Mouse (Mus musculus) Patski (cell line): ENCODE data around the gene Oxa1l. TPM values are rescaled to one million over a fixed set of nuclear protein-coding genes. Genes with fewer than 3 reads are reported as not detected.

Source experiments
- ATAC-seq: fragments of 100-300 bp; one replicate; pipeline ENCODE4 v1.8.0; 2021
- CTCF ChIA-PET: fragments of 350-600 bp; sonication (Branson Sonifier 250); formaldehyde crosslinking; loops from one replicate; lab custom pipeline; 2022; ENCODE audit warnings: inconsistent platforms; lab: Charles Lee
- POLR2A ChIA-PET: fragments of 350-600 bp; sonication (Branson Sonifier 250); formaldehyde crosslinking; loops from one replicate; lab custom pipeline; 2022; ENCODE audit warnings: antibody characterized with exemption, inconsistent platforms; lab: Charles Lee
- DNase-seq: peaks from one replicate; pipeline ENCODE4 v3.0.0-alpha.2; 2011; ENCODE audit warnings: low read depth, low spot score
- H3K27me3 ChIP-seq: fragments of 371-371 bp; one replicate; pipeline ENCODE4 v1.5.1; 2021
- CTCF ChIP-seq: fragments of 100-300 bp; IDR thresholded peaks from one replicate; pipeline ENCODE4 v1.5.1; 2021
- in situ Hi-C: fragments of 300-500 bp; cut with MboI; formaldehyde crosslinking; loops from 3 replicates; pipeline ENCODE4 v1.11.1; 2018; ENCODE audit warnings: low pct_unique_long_range_greater_than_20kb, mixed read lengths
- polyA plus RNA-seq: library from polyadenylated mRNA; unstranded; gene quantifications from one replicate; pipeline ENCODE4 v1.2.3, GENCODE M21; 2021

Gene Oxa1l
- polyA plus RNA-seq, 1 experiment from 2014 or later = 80.3 TPM

DNA sequence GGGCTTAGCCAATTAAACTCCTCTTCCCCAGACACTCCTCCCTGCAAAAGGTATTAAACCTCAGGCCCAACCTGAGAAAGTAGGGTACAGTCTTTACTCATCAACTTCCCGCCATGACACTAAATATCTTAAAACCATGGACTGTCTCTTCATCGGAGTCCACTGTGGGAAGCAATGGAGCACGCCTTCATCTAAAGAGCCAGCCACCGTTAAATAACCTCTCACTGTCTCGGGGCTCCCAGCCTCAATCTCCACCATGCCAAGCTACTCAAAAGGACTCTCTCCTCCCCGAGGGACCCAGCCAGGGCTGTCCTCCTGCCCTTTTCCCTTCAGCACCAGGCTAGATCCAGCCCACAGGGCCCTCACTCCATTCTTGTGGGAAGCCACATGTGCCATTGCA, 10.0 kb downstream of the Oxa1l start:
- in situ Hi-C loops = no loop called here
- no peak for ATAC-seq

GRCm38 (mm10) chr14:54371460-54371859, 10.8 kb downstream of the Oxa1l start:
- TF ChIP-seq CTCF = no peak
- H3K27me3 ChIP-seq = no peaks in the 10 kb centered on the region
- DNase-seq (no peak), ATAC-seq (no peak)
- ChIA-PET CTCF (interaction anchor here (1.0 kb wide), 1 partner anchor 41 kb away, joined by 3 read pairs; no protein-coding TSS in a partner anchor), POLR2A (no interaction called here)
- in situ Hi-C loops = no loop called here

More for the DNA sequence above, 10.0 kb downstream of the Oxa1l start:
- no peak for TF ChIP-seq CTCF
- ChIA-PET POLR2A (no interaction called here), CTCF (no interaction called here)
- DNase-seq = no peak
- H3K27me3 ChIP-seq = no peaks in the 10 kb centered on the region

DNA sequence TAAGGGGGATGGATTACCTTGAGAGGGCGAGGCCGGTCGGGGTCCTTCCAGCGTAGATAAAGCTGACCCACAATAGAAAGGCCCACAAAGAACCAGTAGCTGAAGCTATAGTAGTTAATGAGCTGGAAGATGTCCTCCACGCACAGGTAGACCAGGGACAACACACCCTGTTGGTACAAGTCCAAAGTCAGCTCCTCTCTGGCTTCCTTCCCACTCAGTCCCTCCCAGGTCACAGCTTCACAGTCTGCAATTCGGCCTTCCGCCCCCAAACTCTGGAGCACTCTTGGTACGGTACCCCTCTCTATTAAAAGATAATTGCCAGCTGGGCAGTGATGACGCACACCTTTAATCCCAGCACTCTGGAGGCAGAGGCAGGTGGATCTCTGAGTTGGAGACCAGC, 12.3 kb downstream of the Oxa1l start:
- TF ChIP-seq CTCF = no peak
- ChIA-PET POLR2A (no interaction called here), CTCF (interaction anchor here (1.9 kb wide), 1 partner anchor 41 kb away, joined by 4 read pairs; no protein-coding TSS in a partner anchor)
- no peaks in the 10 kb centered on the region for H3K27me3 ChIP-seq
- no peak for DNase-seq
- in situ Hi-C loops = no loop called here
- no peak for ATAC-seq

DNA sequence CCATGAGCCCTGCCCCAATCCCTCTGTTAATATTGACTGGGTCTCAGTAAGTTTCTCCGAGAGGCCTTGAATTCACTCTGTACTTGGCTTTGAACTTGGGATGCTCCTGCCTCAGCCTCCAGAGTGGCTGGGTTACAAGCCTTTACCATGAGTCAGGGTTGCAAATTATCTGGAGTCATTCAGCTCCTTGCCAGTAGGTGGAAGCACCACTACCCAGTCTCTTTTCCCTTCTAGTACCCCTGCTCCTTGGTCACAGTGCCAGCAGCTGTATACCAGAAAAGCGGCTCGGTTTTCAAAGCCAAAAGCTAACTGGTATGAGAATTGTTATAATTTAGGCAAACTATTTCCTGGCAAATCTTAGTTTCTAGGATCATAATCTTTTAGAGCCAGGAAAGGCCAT, 15.3 kb downstream of the Oxa1l start:
- in situ Hi-C loops = no loop called here
- no peak for DNase-seq
- ATAC-seq = no peak
- peak; percentile 69 for TF ChIP-seq CTCF
- ChIA-PET POLR2A (no interaction called here), CTCF (interaction anchor here (1.2 to 1.6 kb wide), 6 partner anchors 15 to 313 kb away, joined by 3 to 4 read pairs (median 3); partner anchors contain the start of gene Oxa1l)
- H3K27me3 ChIP-seq = no peaks in the 10 kb centered on the region

GRCm38 (mm10) chr14:54377166-54377565, 16.5 kb downstream of the Oxa1l start:
- in situ Hi-C loops = no loop called here
- ATAC-seq (no peak), DNase-seq (no peak)
- TF ChIP-seq CTCF = no peak
- ChIA-PET CTCF (interaction anchor here (1.3 kb wide), 2 partner anchors 8 to 16 kb away, joined by 3 to 4 read pairs; partner anchors contain the start of gene Oxa1l), POLR2A (no interaction called here)
- no peaks in the 10 kb centered on the region for H3K27me3 ChIP-seq

- H3K27me3 ChIP-seq = no peaks in the 10 kb centered on the region
- DNase-seq (no peak), ATAC-seq (no peak)
- no peak for TF ChIP-seq CTCF
- in situ Hi-C loops = no loop called here
- POLR2A ChIA-PET = interaction anchor here (0.8 kb wide), 1 partner anchor 10 kb away, joined by 3 read pairs; no protein-coding TSS in a partner anchor
- CTCF ChIA-PET = interaction anchor here (1.5 kb wide), 2 partner anchors 12 to 33 kb away, joined by 5 to 6 read pairs; no protein-coding TSS in a partner anchor
Measured at GRCm38 (mm10) chr14:54379571-54379970, 18.9 kb downstream of the Oxa1l start.

DNA sequence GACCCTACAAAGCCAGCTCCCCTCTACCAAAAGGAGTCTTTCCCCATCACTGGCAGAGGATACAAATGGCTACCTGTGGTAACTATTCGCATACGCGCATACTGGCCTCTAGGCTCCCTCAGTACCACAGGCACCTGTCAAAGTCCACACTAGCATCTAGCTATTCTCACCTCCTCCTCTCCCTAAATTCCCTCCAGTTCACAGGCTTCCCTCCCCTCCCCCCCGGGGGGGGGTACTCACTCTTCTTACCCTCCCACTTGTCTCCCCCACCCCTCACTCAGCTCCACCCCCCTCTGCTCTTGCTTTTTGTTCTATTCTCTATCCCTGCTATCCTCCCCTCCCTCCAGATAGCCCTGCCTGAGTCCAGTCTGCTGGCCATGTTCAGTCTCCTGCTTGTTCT, 20.0 kb downstream of the Oxa1l start:
- no peaks in the 10 kb centered on the region for H3K27me3 ChIP-seq
- DNase-seq (no peak), ATAC-seq (no peak)
- POLR2A ChIA-PET = no interaction called here
- no peak for TF ChIP-seq CTCF
- CTCF ChIA-PET = interaction anchor here (1.5 kb wide), 1 partner anchor 11 kb away, joined by 5 read pairs; no protein-coding TSS in a partner anchor
- in situ Hi-C loops = no loop called here

- DNase-seq (peak; percentile 54), ATAC-seq (peak; percentile 44)
- H3K27me3 ChIP-seq = no peaks in the 10 kb centered on the region
- no peak for TF ChIP-seq CTCF
- ChIA-PET CTCF (interaction anchor here (1.3 kb wide), 1 partner anchor 13 kb away, joined by 3 read pairs; no protein-coding TSS in a partner anchor), POLR2A (interaction anchor here (0.8 kb wide), 1 partner anchor 13 kb away, joined by 3 read pairs; no protein-coding TSS in a partner anchor)
- in situ Hi-C loops = no loop called here
Measured at GRCm38 (mm10) chr14:54381816-54382215, 21.2 kb downstream of the Oxa1l start.

DNA sequence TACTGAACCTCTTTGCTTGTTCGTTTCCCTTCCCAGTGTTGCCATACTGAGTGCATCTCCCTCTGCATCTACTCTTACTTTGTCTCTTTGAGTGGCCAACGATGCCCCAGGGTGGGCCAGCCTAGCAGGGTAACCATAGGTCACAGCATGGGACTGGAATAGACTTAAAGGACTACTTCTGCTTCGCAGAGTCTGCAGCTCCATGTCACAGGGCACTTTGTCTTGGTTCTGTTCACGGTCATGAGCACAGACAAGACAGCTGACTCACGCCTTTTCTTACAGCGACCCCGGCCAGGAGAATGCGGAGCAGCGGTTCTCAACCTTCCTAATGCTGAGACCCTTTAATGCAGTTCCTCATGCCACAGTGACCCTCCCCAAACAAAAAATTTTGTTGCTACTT, 22.0 kb downstream of the Oxa1l start:
- no peak for TF ChIP-seq CTCF
- in situ Hi-C loops = no loop called here

GRCm38 (mm10) chr14:54383355-54383771, 22.7 kb downstream of the Oxa1l start:
- no peak for DNase-seq

More for the DNA sequence above, 22.0 kb downstream of the Oxa1l start:
- H3K27me3 ChIP-seq = no peaks in the 10 kb centered on the region
- DNase-seq = no peak
- ChIA-PET CTCF (no interaction called here), POLR2A (no interaction called here)
- ATAC-seq = no peak

GRCm38 (mm10) chr14:54384396-54384795, 23.8 kb downstream of the Oxa1l start:
- POLR2A ChIA-PET = no interaction called here
- DNase-seq (no peak), ATAC-seq (no peak)
- CTCF ChIA-PET = no interaction called here
- no peak for TF ChIP-seq CTCF
- no peaks in the 10 kb centered on the region for H3K27me3 ChIP-seq
- in situ Hi-C loops = no loop called here

More at GRCm38 (mm10) chr14:54383355-54383771, 22.7 kb downstream of the Oxa1l start:
- in situ Hi-C loops = no loop called here
- H3K27me3 ChIP-seq = no peaks in the 10 kb centered on the region
- ChIA-PET POLR2A (no interaction called here), CTCF (no interaction called here)
- no peak for ATAC-seq
- no peak for TF ChIP-seq CTCF
